Mouse (Mus musculus) forebrain, embryonic 14.5 days (tissue): ENCODE measurements around the gene Nav2. TPM values are rescaled to one million over a fixed set of nuclear protein-coding genes. Genes with fewer than 3 reads are reported as not detected.

Source experiments
- ATAC-seq: fragments of 200-750 bp; cut with Nextera tagmentation; 2 replicates; pipeline ENCODE4 v1.8.0; 2017; ENCODE audit warnings: mild to moderate bottlenecking, moderate library complexity
- DNase-seq: peaks from one replicate; pipeline ENCODE4 v3.0.0-alpha.2; 2015; ENCODE audit warnings: low spot score
- H3K27ac ChIP-seq: fragments of 300-500 bp; sonication (generic); 2 replicates; pipeline ENCODE4 v1.5.1; 2014; ENCODE audit warnings: low read depth, mild to moderate bottlenecking, control low read depth, low read length, moderate library complexity
- H3K27me3 ChIP-seq: fragments of 300-500 bp; sonication (generic); replicated peaks from 2 replicates; pipeline ENCODE4 v1.6.1; 2014; ENCODE audit warnings: low read length, control low read depth, mixed read lengths; ENCODE audit not compliant: control insufficient read depth, insufficient read depth
- H3K36me3 ChIP-seq: fragments of 300-500 bp; sonication (generic); 2 replicates; pipeline ENCODE4 v1.6.1; 2014; ENCODE audit warnings: low read length, control low read depth; ENCODE audit not compliant: control insufficient read depth, insufficient read depth
- H3K4me1 ChIP-seq: fragments of 300-500 bp; sonication (generic); 2 replicates; pipeline ENCODE4 v1.6.1; 2014; ENCODE audit warnings: antibody characterized with exemption, low read length, control low read depth; ENCODE audit not compliant: control insufficient read depth, insufficient read depth
- H3K4me2 ChIP-seq: fragments of 300-500 bp; sonication (generic); 2 replicates; pipeline ENCODE4 v1.6.1; 2014; ENCODE audit warnings: mild to moderate bottlenecking, control low read depth, low read length
- H3K4me3 ChIP-seq: fragments of 300-500 bp; sonication (generic); 2 replicates; pipeline ENCODE4 v1.5.1; 2014; ENCODE audit warnings: low read depth, low read length, control low read depth
- H3K9ac ChIP-seq: fragments of 300-500 bp; sonication (generic); 2 replicates; pipeline ENCODE4 v1.6.1; 2014; ENCODE audit warnings: mild to moderate bottlenecking, low read length, control low read depth, moderate library complexity
- H3K9me3 ChIP-seq: fragments of 300-500 bp; sonication (generic); replicated peaks from 2 replicates; pipeline ENCODE4 v1.6.1; 2016; ENCODE audit warnings: low read length, control low read depth, mixed read lengths; ENCODE audit not compliant: control insufficient read depth
- WGBS: fragments of 180-500 bp; shearing (Covaris S2); extraction: QIAGEN DNeasy Blood & Tissue Kit; methylation state at CpG from one replicate; pipeline ENCODE4 v1.1.7; 2014; 5-methylcytosine and 5-hydroxymethylcytosine counted together
- polyA plus RNA-seq: library from polyadenylated mRNA; unstranded; fragments of >200 nt; fragmentation: Nextera tagmentation; extraction: Ambion mirVana; gene quantifications from 2 replicates; pipeline ENCODE4 v1.2.1, GENCODE M21; 2014

Gene Nav2
- polyA plus RNA-seq, 1 experiment from 2014 or later, result 6.3 TPM

DNA sequence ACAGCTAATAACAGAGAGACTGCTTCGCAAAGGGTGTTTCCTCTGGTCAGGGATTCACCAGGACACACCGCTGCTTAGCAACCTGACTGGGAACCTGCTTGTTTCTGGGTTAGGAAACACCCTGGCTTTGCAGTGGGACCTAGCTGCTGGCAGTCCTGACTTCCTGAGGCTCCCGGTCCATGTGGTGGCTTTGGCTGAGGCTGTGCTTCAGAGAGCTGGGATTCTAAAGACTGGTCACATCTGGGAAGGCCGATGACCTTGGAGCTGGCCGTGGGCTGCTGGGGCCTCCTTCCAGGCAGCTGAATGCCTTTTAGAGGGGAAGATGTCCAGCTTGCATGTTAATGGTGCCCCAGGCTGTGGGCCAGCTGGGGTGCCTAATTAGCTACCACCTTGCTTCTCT, 615.2 kb downstream of the Nav2 start:
- Histone ChIP-seq H3K27ac (no peak overlapping the region), H3K9ac (no peak overlapping the region), H3K36me3 (no peaks in the 10 kb centered on the region), H3K4me3 (no peak overlapping the region), H3K4me2 (no peak overlapping the region), H3K4me1 (peaks cover 14% of the 10 kb centered on the region), H3K9me3 (no peaks in the 10 kb centered on the region), H3K27me3 (peaks cover 4% of the 10 kb centered on the region; the same call in 1 of the 2 replicates)
- 24% methylated on average over 5 of the region's 5 CpGs for WGBS
- DNase-seq (no peak), ATAC-seq (no peak)

DNA sequence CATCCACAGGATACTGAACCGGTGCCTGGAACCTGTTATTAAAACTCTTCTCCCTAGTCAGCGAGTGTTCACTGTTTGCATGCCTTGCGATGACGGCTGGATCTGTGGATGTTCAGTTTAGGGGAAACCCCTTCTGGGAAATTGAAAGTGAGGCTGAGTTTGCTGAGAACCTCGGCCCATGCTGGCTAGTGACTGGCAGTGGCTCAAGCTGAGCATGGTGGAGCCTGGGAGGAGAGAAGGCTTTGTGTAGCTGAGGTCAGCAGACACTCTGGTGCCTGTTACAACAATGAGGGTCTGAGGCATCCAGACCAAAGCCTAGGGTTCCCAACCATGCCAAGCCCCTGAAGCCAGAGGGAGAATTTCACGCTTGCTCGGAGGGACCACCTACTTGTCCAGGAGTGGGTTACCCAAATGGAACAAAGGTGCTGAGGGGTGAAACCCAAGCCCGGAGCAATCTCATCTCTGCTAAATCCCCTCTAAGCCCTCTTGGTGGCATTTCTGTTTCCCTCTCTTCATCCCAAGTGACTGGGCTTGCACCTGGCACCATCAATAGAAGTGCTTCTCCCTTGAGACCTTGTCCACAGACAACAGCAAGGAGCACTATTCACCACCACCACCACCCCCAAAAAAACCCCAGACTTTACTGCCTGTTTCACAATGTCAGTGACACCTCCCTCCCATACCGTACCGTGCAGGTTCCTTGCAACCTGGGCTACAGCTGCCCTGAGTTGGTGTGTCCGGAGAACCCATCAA, 617.0 kb downstream of the Nav2 start:
- no peak overlapping the region for H3K4me2 ChIP-seq
- H3K36me3 ChIP-seq, result no peaks in the 10 kb centered on the region
- 57% methylated on average over 11 of the region's 11 CpGs for WGBS
- ATAC-seq (no peak), DNase-seq (no peak)
- H3K27me3 ChIP-seq, result peaks cover 3% of the 10 kb centered on the region; the same call in 1 of the 2 replicates
- no peak overlapping the region for H3K9ac ChIP-seq
- no peaks in the 10 kb centered on the region for H3K9me3 ChIP-seq
- no peak overlapping the region for H3K4me3 ChIP-seq
- H3K27ac ChIP-seq, result no peak overlapping the region
- H3K4me1 ChIP-seq, result peaks cover 14% of the 10 kb centered on the region

DNA sequence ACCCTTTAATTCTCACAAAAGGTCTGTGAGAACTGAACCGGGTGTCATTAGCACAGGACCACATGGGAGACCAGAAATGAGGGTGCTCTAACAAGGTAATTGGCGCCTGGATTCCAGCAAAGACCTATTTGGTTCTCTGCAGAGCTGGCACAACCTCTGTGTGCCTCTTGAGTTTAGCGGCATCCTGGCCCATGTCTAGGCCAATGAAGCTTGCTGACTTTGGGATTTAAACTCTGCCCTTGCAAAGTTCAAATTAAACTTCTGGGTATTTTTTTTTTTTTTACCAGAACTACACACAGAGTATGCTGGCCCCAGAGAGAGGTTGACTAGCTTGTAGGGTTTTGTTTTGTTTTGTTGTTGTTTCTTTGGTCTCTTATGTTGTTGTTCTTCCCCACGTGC, 617.6 kb downstream of the Nav2 start:
- H3K4me1 ChIP-seq, result peaks cover 14% of the 10 kb centered on the region
- H3K27ac ChIP-seq, result no peak overlapping the region
- no peak overlapping the region for H3K9ac ChIP-seq
- 81% methylated on average over 4 of the region's 4 CpGs for WGBS
- ATAC-seq (no peak), DNase-seq (no peak)
- no peaks in the 10 kb centered on the region for H3K9me3 ChIP-seq
- H3K27me3 ChIP-seq, result no peaks in the 10 kb centered on the region
- H3K36me3 ChIP-seq, result no peaks in the 10 kb centered on the region
- no peak overlapping the region for H3K4me3 ChIP-seq
- H3K4me2 ChIP-seq, result no peak overlapping the region

DNA sequence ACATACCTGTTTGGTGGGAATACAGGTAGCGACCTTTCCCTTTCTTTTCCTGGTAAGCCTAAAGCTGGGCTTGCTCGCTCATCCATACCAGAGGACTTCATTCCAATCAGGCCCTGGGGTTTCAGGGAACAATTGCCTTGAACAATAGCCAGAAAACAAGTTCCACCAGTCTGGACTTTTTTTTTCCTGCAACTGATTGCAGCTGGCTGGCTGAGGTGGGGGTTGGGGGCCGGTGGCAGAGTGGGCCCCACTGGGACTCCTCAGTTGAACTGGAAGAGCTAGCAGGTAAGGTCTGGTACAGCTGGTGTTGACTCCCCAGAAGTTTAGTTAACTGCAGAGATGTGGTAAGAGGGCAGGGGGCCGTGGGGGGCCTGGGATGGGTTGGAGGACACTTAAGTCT, 619.0 kb downstream of the Nav2 start:
- H3K36me3 ChIP-seq, result no peaks in the 10 kb centered on the region
- DNase-seq (no peak), ATAC-seq (no peak)
- no peaks in the 10 kb centered on the region for H3K27me3 ChIP-seq
- no peak overlapping the region for H3K4me3 ChIP-seq
- H3K4me1 ChIP-seq, result peaks cover 11% of the 10 kb centered on the region
- 21% methylated on average over 4 of the region's 4 CpGs for WGBS
- H3K9me3 ChIP-seq, result no peaks in the 10 kb centered on the region
- H3K27ac ChIP-seq, result no peak overlapping the region
- H3K9ac ChIP-seq, result no peak overlapping the region
- no peak overlapping the region for H3K4me2 ChIP-seq

DNA sequence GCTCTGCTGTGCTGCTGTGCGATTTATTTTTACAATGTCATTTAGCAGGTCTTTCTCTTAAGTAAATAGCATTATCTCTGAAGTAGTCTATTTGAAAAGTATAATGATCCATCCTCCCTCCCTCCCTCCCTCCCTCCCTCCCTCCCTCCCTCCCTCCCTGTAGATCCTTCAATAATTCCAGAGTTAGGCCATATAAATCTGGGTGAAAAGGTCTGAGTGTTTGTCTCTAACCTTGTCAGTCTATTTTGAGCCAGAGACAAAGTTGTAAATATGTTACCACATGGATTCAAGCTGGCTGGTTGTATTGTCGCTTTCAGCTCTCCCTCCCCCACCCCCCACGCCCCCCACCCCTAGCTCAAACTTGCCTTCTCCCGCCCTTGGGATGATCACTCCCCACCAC, 619.4 kb downstream of the Nav2 start:
- H3K36me3 ChIP-seq, result no peaks in the 10 kb centered on the region
- DNase-seq (no peak), ATAC-seq (no peak)
- 15% methylated on average over 4 of the region's 4 CpGs for WGBS
- H3K4me3 ChIP-seq, result no peak overlapping the region
- no peak overlapping the region for H3K4me2 ChIP-seq
- H3K27me3 ChIP-seq, result no peaks in the 10 kb centered on the region
- H3K9me3 ChIP-seq, result no peaks in the 10 kb centered on the region
- no peak overlapping the region for H3K9ac ChIP-seq
- no peak overlapping the region for H3K27ac ChIP-seq
- peaks cover 7% of the 10 kb centered on the region for H3K4me1 ChIP-seq

DNA sequence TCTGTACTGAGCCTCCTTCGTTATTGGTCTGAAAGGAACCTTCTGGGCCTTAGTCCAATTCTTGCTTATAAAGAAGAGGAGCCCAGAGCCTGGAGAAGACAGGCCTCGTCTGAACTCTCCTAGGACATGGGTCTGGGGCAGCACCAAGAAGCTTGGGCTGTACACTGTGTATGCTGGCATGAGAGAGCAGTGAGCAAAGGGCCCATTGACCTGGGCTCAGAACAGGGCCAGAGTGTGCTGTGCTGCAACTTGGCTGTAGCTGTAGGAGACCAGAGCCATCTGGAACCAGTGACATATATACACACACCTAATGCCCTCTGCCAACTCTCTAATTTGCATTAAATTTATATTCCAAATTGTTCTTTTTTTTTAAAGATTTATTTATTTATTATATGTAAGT, 621.0 kb downstream of the Nav2 start:
- no peak overlapping the region for H3K4me3 ChIP-seq
- H3K27me3 ChIP-seq, result no peaks in the 10 kb centered on the region
- no peaks in the 10 kb centered on the region for H3K36me3 ChIP-seq
- no peak overlapping the region for H3K9ac ChIP-seq
- no peak for ATAC-seq
- no peak overlapping the region for H3K4me2 ChIP-seq
- no peak overlapping the region for H3K27ac ChIP-seq
- WGBS, result 24% methylated on average over 2 of the region's 2 CpGs
- peaks cover 4% of the 10 kb centered on the region; the same call in 1 of the 2 replicates for H3K4me1 ChIP-seq
- no peak for DNase-seq
- H3K9me3 ChIP-seq, result no peaks in the 10 kb centered on the region

DNA sequence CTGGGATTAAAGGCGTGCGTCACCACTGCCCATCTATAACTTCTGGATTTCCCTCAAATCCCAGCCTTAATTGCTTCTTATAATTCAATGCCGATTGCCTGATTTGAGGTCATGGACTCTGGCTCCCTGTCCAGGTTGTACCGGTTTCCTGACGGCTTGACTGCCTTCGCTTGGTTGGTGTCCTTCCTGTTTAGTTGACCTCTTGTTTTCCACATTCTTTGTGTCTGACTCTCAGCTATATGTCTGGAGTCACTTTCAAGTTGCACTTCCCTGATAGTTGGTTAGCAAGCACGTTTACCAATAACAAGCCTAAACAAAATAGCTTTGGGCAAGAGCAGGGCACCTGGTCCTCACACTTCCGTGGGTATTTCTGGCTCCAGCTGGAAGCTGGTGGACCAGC, 625.1 kb downstream of the Nav2 start:
- 93% methylated on average over 8 of the region's 8 CpGs for WGBS

DNA sequence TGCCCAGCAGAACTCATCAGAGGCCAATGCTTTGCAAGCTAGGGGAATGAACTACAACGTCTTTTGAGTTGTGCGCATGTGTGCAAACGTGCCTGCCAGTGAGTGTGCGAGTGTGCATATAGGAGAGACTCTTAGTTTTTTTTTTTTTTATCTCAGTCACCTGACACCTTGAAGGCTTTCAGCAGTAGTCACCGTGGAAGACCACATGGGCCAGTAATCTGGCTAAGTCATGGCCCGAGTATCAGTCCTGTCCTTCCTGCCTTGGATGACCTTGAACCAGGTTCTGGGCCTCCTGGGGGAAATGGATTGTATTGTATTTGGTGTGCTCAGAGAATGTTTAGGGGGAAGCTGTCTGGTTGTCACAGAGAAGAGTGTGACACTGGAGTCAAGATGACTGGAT, 625.7 kb downstream of the Nav2 start:
- no peak overlapping the region for H3K4me2 ChIP-seq
- H3K27ac ChIP-seq, result no peak overlapping the region
- DNase-seq, result no peak
- WGBS, result 80% methylated on average over 6 of the region's 6 CpGs
- H3K4me1 ChIP-seq, result no peaks in the 10 kb centered on the region
- no peak overlapping the region for H3K4me3 ChIP-seq
- H3K9me3 ChIP-seq, result no peaks in the 10 kb centered on the region
- no peak for ATAC-seq
- H3K27me3 ChIP-seq, result no peaks in the 10 kb centered on the region
- no peak overlapping the region for H3K9ac ChIP-seq
- H3K36me3 ChIP-seq, result no peaks in the 10 kb centered on the region

More for the DNA sequence above, 625.1 kb downstream of the Nav2 start:
- no peak overlapping the region for H3K4me2 ChIP-seq
- H3K4me3 ChIP-seq, result no peak overlapping the region
- H3K27ac ChIP-seq, result no peak overlapping the region
- H3K9ac ChIP-seq, result no peak overlapping the region
- H3K36me3 ChIP-seq, result no peaks in the 10 kb centered on the region
- no peak for DNase-seq
- no peaks in the 10 kb centered on the region for H3K9me3 ChIP-seq
- no peaks in the 10 kb centered on the region for H3K27me3 ChIP-seq
- no peak for ATAC-seq
- H3K4me1 ChIP-seq, result no peaks in the 10 kb centered on the region

DNA sequence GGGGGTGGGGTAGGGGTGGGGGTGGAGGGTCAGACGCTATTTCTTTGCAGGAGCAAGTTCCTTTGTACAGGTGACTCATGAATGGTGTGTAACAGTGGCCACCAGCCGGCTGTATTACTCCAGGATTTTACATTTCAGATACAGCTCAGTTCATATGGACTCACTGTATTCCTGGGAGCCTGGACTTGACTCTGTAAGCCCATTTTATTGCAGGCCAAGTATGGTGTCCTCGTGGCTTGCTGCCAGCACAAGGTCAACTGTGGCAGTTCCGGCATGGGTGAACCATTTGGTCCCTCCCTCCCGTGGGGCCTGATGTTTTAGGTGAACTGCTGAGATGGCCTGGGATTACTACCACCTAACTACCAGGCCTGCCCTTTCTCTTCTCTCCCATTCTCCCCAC, 629.8 kb downstream of the Nav2 start:
- Histone ChIP-seq H3K27ac (no peak overlapping the region), H3K9me3 (no peaks in the 10 kb centered on the region), H3K4me3 (no peak overlapping the region), H3K9ac (no peak overlapping the region), H3K4me1 (no peaks in the 10 kb centered on the region), H3K36me3 (no peaks in the 10 kb centered on the region), H3K4me2 (no peak overlapping the region), H3K27me3 (no peaks in the 10 kb centered on the region)
- ATAC-seq (no peak), DNase-seq (no peak)
- 78% methylated on average over 5 of the region's 5 CpGs for WGBS
